Mouse (Mus musculus) frontal cortex, postnatal 10 days (tissue): ENCODE results near the gene Cryab.

Experiments
- DNase-seq, 2 experiments: peaks; one replicate each; pipeline ENCODE4 v3.0.0; 2022; ENCODE audit warnings: low spot score in 2 of 2, mixed read lengths in 1 of 2

Cryab gene

GRCm38 (mm10) chr9:50751323-50751722, at the start of gene Cryab:
Gene Cryab (plus strand): TSS chr9:50751325.
- no peak for DNase-seq

DNA sequence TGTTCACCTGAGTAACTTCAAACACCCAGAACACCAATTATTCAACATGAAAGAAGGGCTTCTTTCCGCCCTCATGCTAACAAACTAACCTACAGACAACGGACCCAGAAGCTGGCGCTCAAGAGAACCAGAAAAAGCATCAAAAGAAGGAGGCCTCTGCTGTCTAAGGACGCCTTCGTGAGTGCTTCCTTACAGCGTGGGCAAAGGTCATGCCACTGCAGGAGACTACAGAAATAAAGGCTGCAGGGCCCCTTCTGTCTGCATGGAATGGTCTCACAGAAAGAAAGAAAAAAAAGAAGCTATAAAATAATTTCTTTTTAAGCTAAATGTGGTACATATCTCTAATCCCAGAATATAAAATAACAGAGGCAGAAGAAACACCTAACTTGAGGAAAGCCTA, 46.2 kb upstream of the Cryab start:
- DNase-seq, result no peak

- no peak for DNase-seq
Observed at GRCm38 (mm10) chr9:50709108-50709507, 42.0 kb upstream of the Cryab start.

DNA sequence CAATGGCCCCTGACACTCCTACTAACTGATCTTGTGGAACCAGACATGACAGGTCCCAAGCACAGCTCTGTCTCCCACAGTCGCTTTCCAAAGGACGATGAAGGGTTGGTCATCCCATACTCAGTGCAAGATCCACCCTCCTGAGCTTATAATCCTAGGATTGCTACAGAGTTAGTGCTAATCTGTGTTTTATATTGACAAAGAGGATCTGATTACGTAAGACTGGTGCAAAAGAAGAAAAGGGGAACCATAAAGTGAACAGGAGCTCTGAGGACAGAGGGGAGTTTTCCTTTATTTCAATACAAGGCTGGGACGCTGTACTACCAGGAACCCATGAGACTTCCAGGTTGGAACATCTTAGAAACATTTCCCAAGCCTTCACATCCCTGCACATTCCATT, 39.8 kb upstream of the Cryab start:
- no peak for DNase-seq

GRCm38 (mm10) chr9:50714188-50714587, 36.9 kb upstream of the Cryab start:
- DNase-seq, result no peak

GRCm38 (mm10) chr9:50718878-50719277, 32.2 kb upstream of the Cryab start:
- no peak for DNase-seq

GRCm38 (mm10) chr9:50721061-50721460, 30.1 kb upstream of the Cryab start:
- no peak for DNase-seq

DNA sequence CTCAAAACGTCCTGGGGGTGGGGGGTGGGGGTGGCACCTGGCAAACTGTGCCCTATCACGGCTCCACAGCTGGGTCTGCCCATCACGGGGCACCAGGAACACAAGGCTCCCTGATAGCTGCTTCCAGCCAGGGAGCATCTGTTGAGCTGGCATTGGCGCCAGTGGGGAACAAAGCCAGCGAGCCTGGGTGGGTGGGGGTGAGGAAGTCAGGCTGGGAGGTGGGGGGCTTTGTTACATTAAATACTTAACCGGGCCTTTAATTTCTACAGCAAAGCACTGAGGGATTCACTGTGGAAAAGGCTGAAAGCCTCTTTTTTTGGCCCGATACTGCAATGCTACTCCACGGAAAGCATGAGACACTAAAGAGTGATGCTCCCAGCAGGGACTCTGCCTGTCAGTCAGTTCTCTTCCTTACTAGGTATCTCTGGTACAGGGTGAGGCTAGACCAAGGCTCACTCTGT, 28.6 kb upstream of the Cryab start:
- no peak for DNase-seq

- DNase-seq, result peak in 1 of 2 experiments; percentile 51
Observed at GRCm38 (mm10) chr9:50723406-50723805, 27.7 kb upstream of the Cryab start.

DNA sequence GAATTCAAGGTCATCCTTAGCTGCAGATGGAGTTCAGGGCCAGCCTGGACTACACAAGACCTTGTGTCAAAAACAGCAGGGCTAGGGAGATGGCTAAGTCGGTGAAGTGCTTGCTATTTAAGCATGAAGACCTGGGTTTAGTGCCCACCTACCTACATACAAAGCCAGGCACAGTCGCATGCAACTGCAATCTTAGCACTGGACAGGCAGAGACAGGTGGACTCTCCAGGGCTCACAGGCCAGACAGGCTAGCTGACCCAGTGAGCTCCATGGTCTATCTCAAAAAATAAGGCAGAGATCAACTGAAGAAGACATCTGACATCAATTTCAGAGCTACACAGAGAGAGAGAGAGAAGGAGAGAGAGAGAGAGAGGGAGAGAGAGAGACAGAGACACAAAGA, 27.0 kb upstream of the Cryab start:
- no peak for DNase-seq

DNA sequence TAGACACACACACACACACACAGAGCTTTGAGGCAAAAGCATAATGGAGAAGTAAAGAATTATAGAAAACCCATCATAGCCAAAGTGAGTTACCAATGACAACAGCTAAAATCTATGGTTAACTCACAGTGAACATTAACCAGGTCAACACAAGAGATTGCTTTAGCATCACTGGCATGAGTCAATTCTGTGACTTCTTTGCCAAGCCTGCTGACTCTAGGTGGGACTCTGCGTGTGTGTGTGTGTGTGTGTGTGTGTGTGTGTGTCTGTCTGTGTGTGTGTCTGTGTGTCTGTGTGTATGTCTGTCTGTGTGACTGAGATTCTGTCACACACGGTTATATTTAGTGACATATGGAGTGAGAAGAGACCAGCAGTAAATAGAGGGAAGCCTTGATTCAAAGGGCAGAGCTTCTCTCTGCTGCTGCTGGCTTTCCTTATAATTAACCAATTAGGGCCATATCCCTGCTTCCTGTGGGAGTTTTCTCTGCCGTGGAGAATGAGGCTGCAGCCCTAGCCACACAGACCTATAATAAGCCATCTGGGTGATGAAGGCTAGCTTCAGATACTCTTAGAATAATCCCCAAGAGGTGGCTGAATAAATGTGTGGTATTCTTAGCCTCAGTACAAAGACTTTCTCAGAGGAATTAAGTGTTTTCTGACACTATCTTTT, 26.3 kb upstream of the Cryab start:
- DNase-seq, result no peak

DNA sequence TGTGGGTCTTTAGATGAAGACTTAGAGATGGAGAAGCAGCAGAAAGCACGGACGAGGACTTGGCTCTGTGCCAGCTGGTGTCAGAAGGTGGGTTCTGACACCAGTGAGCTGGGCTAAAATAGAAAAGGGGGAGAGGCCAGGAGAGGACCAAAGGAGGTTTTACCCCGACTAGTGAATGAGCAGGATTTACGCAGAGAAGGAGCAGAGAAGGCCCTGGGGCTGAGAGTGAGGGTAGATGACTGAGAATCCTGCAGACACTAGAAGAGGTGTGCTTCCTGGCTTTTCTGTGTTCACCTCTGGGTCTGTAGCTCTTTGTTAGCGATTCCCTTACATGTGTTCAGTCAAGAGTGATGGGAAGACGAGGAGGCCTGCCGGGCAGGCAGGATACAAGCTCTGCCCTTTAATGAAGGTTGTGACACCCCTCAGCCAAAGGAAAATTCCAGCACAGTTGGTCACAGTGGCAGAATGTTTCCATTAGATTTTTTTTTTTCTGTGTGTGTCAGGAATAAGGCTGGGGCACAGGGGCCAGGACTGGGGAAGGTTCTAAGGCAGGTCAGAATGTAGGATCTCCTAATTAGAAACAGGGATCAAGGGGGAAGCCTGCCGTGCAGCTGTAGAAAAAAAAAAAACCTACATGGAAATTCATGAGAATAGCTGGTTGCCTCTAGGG, 25.1 kb upstream of the Cryab start:
- no peak for DNase-seq

GRCm38 (mm10) chr9:50727171-50727924, 23.8 kb upstream of the Cryab start:
- peak; percentile 41 to 55 for DNase-seq

GRCm38 (mm10) chr9:50727925-50728651, 23.0 kb upstream of the Cryab start:
- DNase-seq, result peak; percentile 87 to 88

DNA sequence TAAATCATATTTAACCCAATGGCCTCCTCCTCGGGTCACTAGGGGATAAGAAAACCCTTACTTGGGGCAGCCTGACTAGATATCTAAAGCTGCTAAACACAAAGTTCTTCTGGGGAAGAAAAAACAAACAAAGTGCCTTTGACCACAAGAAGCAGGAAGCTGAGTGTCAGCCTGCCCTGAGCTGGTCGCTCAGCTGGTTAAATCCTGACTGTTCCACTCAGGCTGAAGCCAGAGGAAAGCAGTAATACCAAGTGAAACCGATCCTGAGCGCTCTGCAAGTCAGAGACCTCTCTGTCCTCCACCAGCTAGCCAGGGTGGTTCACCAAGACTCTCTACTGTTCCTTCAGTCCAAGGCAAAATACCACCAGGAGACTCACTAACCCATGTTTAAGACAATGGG, 21.5 kb upstream of the Cryab start:
- no peak for DNase-seq

DNA sequence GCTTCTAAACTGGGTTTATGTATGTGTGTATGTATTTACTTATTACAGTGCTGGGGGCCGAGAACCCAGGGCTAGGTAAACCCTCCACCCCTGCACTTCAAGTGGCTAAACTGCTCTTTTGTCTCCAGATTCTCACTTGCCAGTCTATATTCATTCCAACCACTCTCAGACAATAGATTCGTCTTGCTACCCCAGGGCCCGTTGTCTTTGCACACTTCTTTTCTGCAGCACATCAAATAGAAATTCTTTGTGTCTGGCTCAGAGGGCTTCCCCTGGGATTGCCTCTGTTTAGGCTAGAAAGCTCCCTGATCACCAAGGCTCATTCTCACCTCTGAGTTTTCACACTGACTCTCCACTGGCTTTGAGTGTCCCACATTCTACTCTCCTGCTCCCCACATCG, 18.6 kb upstream of the Cryab start:
- no peak for DNase-seq

- DNase-seq, result no peak
Observed at GRCm38 (mm10) chr9:50734989-50735388, 16.1 kb upstream of the Cryab start.

DNA sequence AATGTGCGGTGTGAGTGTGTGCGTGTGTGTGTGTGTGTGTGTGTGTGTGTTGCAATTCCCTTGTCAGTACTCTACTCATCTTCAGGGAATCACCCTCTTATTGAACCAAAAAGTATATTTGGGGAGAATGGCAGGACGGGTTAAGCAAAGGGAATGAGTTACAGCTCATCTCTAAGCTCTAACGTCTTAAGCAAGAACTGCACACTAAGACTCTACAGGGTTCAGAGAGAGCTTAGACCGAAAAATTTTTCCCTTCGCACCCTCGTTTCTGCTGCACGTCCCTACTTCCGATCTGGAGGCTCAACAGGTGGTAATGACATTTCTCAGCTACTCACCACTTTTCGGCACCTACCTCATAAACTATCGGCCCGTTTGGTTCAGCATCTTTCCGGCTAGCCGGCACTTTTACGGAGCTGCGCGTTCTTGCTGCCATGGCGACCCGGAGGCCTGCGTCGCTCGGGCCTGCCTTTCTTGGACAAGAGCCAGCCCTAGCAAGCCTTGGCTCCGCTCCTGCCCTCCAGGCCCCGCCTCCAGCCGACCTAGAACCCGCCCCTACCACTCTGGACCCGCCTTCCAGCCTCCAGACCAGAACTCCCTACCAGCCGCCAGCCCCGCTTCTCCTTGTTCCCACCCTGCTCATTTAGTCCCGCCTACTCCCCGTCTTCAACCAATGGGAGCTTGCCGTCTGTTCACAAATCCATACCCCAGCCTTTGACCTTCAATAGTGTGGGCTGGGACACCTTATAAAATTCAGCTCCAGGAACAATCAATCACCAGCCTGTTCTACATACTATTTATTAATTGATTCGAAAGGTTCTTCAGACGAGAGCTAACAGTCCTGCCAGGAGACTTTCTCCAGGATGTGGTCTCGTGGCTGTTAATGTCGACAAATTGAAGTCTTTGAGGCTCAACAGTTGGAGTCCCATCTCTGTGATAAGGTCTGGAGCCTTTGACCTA, 11.9 kb upstream of the Cryab start, which contains the start of gene Dixdc1:
TSS of gene Dixdc1 (minus strand) at position 604 of the 957 bp plus-strand sequence.
- DNase-seq, result peak; percentile 87 to 92

GRCm38 (mm10) chr9:50740867-50741784, 10.0 kb upstream of the Cryab start:
- no peak for DNase-seq

DNA sequence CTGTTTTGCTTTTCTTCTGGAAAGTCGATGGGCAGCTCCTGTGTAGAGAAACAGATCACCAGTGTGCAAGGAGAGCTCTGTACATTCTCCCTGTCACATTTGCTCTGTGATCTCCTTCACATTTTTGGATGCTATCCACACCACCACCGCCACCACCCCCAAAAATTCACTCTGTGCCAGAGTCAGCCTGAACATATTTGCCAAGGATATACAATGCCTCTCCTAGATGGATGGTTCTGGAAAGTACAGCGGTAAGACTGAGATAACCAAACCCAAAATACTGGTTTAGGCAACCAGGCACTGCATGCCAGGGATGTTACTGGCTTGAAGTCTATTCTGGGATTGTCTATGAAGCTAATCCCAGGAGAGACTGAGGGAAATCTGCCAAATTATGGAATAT, 8.9 kb upstream of the Cryab start:
- no peak for DNase-seq
